In genomic region chr8:125778919-125779318, GRCm38 (mm10) we compare ENCODE assay signal across 21 mouse cellular contexts. TPM values are rescaled to one million over a fixed set of nuclear protein-coding genes. Genes with fewer than 3 reads are reported as not detected.
DNase-seq lines count a peak whose midpoint lies in the region; ATAC-seq and TF ChIP-seq lines count a peak whose summit lies in the region.
"Had no signal": no experiment of that assay in that cellular context is flagged by ENCODE, and none has a peak within 500 bp of the region (broad histone marks: within the 10 kb centered on the region; RNA-seq: fewer than 3 reads in every experiment).

No protein-coding gene starts in this region.

- no peak overlapping the region for H3K9ac ChIP-seq in CH12.LX (ENCODE audit: insufficient read depth, low read depth)
- H3K9ac ChIP-seq: embryonic facial prominence, embryonic 15.5 days; hindbrain, embryonic 13.5 days; liver, embryonic 14.5 days; lung, embryonic 15.5 days had no signal

- H3K9me3 ChIP-seq in CH12.LX (replicated peaks; ENCODE audit: low read length), result no peaks in the 10 kb centered on the region
- H3K9me3 ChIP-seq: embryonic facial prominence, embryonic 15.5 days; hindbrain, embryonic 13.5 days; lung, embryonic 15.5 days; midbrain, embryonic 10.5 days had no signal

- no peak for TF ChIP-seq POLR2A in CH12.LX (IDR thresholded peaks at IDR 0.05; ENCODE audit: low read depth, low read length)

- POLR2A ChIA-PET in Patski (lab: Charles Lee), result no interaction called here

- no peak for TF ChIP-seq EP300 in CH12.LX (IDR thresholded peaks at IDR 0.05; ENCODE audit: low read length)

- dilution Hi-C loops in CH12.LX (cut with MboI; ENCODE audit: extremely low pct_ligation_motif_present, extremely low pct_unique_long_range_greater_than_20kb, low sequenced_read_pairs), result no loop called here

- ATAC-seq in Patski, result peak; percentile 49

- no peak overlapping the region for H3K4me3 ChIP-seq in CH12.LX (replicated peaks in 1 of 3; ENCODE audit: low read depth in 2 of 3, low read length in 2 of 3, poor library complexity in 1 of 3)
- H3K4me3 ChIP-seq: embryonic facial prominence, embryonic 15.5 days; hindbrain, embryonic 13.5 days; left cerebral cortex, adult 2 months; lung, embryonic 15.5 days; midbrain, embryonic 10.5 days had no signal

- DNase-seq in spleen, postnatal 36 days (ENCODE audit: low spot score in 2 of 2), result peak; percentile 8 to 19
- DNase-seq in spleen, postnatal 10 days (ENCODE audit: low spot score in 2 of 2), result no peak
- peak; percentile 11 for DNase-seq in CH12.LX (ENCODE audit: extremely low read depth)
- no peak for DNase-seq in Patski (ENCODE audit: low read depth, low spot score)
- DNase-seq in splenic B cell, adult 2 months (ENCODE audit: low read depth, low spot score), result peak; percentile 8
- no peak for DNase-seq in layer of hippocampus, postnatal 14 days (ENCODE audit: low spot score in 2 of 2)
- no peak for DNase-seq in right cerebral cortex, postnatal 10 days (ENCODE audit: low spot score in 2 of 2)
- DNase-seq: adrenal gland, postnatal 25 days; cerebellum, adult 11 months; cerebellum, postnatal 14 days; kidney, adult 8-10 months; kidney, postnatal 14 days; lung, postnatal 4 days; retina, postnatal 1 day; right cerebral cortex, postnatal 4 days had no signal

- H3K4me1 ChIP-seq in CH12.LX (ENCODE audit: control insufficient read depth in 1 of 2, insufficient read depth in 2 of 2), result no peaks in the 10 kb centered on the region
- H3K4me1 ChIP-seq: embryonic facial prominence, embryonic 15.5 days; hindbrain, embryonic 13.5 days had no signal

- H3K27me3 ChIP-seq in CH12.LX (replicated peaks) (peaks cover 2% of the 10 kb centered on the region), Patski (no peaks in the 10 kb centered on the region)
- no peaks in the 10 kb centered on the region for H3K27me3 ChIP-seq in splenic B cell, adult 2 months (ENCODE audit: control insufficient read depth, insufficient read depth, low read length, poor library complexity, severe bottlenecking)
- H3K27me3 ChIP-seq: embryonic facial prominence, embryonic 15.5 days; hindbrain, embryonic 13.5 days; lung, embryonic 15.5 days had no signal

- H3K4me2 ChIP-seq in CH12.LX (ENCODE audit: insufficient read depth, low read depth, poor library complexity, severe bottlenecking), result no peak overlapping the region
- H3K4me2 ChIP-seq: embryonic facial prominence, embryonic 15.5 days; hindbrain, embryonic 13.5 days; lung, embryonic 15.5 days had no signal

- CTCF ChIA-PET in Patski (lab: Charles Lee), result no interaction called here

- no peak overlapping the region for H3K27ac ChIP-seq in CH12.LX (ENCODE audit: insufficient read depth, low read depth)
- H3K27ac ChIP-seq: embryonic facial prominence, embryonic 15.5 days; hindbrain, embryonic 13.5 days; left cerebral cortex, adult 2 months; liver, embryonic 14.5 days; lung, embryonic 15.5 days; midbrain, embryonic 10.5 days had no signal

- H3K79me2 ChIP-seq in CH12.LX (replicated peaks; ENCODE audit: control insufficient read depth, extremely low read depth, insufficient read depth, poor library complexity, severe bottlenecking), result no peaks in the 10 kb centered on the region

- TF ChIP-seq CTCF in CH12.LX (conservative IDR thresholded peaks at IDR 0.05 in 1 of 2, IDR thresholded peaks at IDR 0.05 in 1 of 2; ENCODE audit: low read depth in 2 of 2, low read length in 2 of 2), result no peak
- no peak for TF ChIP-seq CTCF in Patski (IDR thresholded peaks at IDR 0.05)

- in situ Hi-C loops in CH12.LX (cut with MboI; ENCODE audit: low pct_ligation_motif_present, low pct_unique_long_range_greater_than_20kb, low sequenced_read_pairs), result no loop called here
- in situ Hi-C loops in Patski (cut with MboI; ENCODE audit: low pct_unique_long_range_greater_than_20kb), result no loop called here

- TF ChIP-seq RAD21 in CH12.LX (IDR thresholded peaks at IDR 0.05; ENCODE audit: low read depth, low read length), result no peak

- H3K36me3 ChIP-seq in CH12.LX (replicated peaks in 1 of 2; ENCODE audit: control insufficient read depth in 1 of 2, insufficient read depth in 1 of 2, low read length in 1 of 2), result no peaks in the 10 kb centered on the region
- H3K36me3 ChIP-seq in splenic B cell, adult 2 months (ENCODE audit: control insufficient read depth, insufficient read depth, low read length, poor library complexity, severe bottlenecking), result no peaks in the 10 kb centered on the region
- H3K36me3 ChIP-seq: embryonic facial prominence, embryonic 15.5 days; hindbrain, embryonic 13.5 days; lung, embryonic 15.5 days; midbrain, embryonic 10.5 days had no signal

TF ChIP-seq in CH12.LX, 34 proteins besides CTCF, POLR2A, EP300 and RAD21:
- TF ChIP-seq JUND (conservative IDR thresholded peaks at IDR 0.05; ENCODE audit: low read depth, low read length) (no peak), KAT2A (IDR thresholded peaks at IDR 0.05; ENCODE audit: insufficient replicate concordance, low read length) (no peak), MYC (IDR thresholded peaks at IDR 0.05; ENCODE audit: low read depth, low read length) (no peak), ZKSCAN1 (IDR thresholded peaks at IDR 0.05; ENCODE audit: borderline replicate concordance, low read depth, low read length) (no peak)

RNA-seq across cellular contexts. Expression of gene Ntpcr, which starts 49.2 kb away (rescaled TPM):
- 22.9 and 24.0 TPM in 2 replicates for total RNA-seq in CH12.LX (2012; rRNA removed)
- total RNA-seq in CH12.LX (2014; rRNA removed), result 23.6 and 25.0 TPM in 2 replicates
- polyA plus RNA-seq in CH12.LX (2012; ENCODE audit: insufficient read length, low read depth), result 15.1 and 17.0 TPM in 2 replicates
- polyA plus RNA-seq in Patski (2021), result 52.4 TPM
- total RNA-seq in layer of hippocampus, postnatal 14 days (2021), result 10 to 100 TPM; 18.8 to 21.4 TPM

Comparison
In these comparisons a context has a peak if more than half of its experiments do, and no peak if none do; other contexts are left out.
1. DNase-seq: peak in spleen, postnatal 36 days (2 of 2), CH12.LX (single experiment) and splenic B cell, adult 2 months (single experiment); none in spleen, postnatal 10 days (0 of 2), Patski (single experiment), layer of hippocampus, postnatal 14 days (0 of 2) and right cerebral cortex, postnatal 10 days (0 of 2).